Mouse (Mus musculus): ENCODE results near the gene Coro1a.
A peak's percentile ranks its signal among the peaks of the same experiment; 100 is the strongest.
"Not testable (repeated sequence)": the region's sequence is repeated elsewhere in the genome, so short reads cannot be mapped to it uniquely, and the experiment has no call there.

Coro1a gene

DNA sequence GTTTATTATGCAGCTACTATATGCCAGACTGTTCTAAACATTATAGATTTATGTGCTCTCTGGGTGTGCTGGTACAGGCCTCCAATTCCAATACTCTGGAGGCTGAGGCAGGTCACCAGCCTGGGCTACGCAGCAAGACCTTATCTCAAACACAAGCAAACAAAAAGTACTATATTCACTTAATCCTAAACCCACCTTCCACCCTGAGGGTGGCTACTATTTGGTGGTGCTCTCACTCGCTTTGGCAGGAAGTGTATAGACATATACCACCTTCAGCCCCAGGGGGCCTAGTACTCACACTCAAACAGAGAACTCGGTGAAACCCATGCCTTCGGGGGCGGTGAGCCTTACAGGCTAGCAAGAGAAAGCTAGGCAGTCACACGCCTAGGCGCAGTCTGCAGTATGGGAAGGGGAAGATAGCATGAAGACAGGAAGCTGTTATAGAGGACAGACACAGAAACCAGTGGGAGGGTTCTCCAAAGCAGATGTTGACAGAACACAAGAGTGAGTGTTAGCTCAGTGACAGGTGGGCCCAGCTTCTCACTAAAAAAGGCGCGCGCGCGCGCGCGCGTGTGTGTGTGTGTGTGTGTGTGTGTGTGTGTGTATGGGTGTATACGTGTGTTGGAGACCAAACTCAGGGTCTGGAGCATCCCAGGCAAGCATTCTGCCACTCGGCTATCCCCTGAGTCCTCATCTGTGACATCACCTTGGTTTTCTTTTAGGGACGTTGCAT is at the start of gene Coro1a:
TSS of gene Coro1a (minus strand) at position 346 of the 733 bp plus-strand sequence.
- DNase-seq (ENCODE audit: low read depth), result no peak

DNA sequence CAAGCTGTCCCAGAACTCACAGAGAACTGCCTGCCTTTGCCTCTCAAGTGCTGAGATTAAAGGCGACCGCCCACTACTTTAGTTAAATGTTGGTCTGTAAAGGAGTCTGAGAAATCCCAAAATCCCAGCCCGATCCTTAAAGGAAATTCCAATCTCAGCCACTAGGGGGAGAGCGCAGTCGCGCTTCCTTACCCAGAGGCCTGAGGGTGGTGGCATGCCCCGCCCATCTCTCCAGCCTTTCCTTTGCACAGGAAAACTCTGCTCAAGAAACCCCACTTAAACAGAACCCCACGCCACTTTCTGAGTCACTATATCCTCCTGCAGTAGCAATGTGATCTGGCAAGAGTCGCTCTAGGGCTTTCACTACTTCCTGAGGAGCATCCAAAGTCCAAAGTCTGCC is 47.3 kb upstream of the Coro1a start:
- DNase-seq (ENCODE audit: low read depth), result peak; percentile 93

DNA sequence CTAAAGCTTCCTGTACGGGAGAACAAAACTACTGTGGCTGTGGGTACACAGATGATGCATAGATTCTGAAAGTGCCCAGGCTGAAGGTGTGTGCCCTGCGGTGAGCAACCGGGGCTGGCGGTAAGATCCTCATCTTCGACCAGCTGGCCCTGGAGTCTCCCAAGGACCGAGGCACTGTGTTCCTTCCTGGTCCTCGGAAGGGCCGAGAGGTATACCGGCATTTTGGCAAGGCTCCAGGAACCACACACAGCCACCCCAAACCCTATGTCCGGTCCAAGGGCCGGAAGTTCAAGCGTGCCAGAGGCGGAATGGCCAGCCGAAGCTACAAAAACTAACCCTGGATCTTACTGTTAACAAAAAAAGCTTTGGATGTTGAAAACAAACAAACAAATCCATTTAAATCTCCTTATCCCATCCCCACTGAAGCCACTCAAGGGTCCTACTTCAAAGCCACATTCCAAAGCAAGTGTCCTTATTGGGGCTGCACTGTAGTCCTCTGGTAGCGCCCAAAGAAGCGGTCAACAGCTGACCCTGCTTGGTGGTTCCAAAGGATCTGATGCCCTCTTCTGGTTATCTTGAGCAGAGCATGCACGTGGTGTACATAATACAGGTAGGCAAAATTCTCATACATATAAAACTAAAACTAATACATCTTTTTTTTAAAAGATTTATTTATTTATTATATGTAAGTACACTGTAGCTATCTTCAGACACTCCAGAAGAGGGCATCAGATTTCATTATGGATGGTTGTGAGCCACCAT is 42.2 kb upstream of the Coro1a start:
- DNase-seq (ENCODE audit: low read depth), result no peak

DNA sequence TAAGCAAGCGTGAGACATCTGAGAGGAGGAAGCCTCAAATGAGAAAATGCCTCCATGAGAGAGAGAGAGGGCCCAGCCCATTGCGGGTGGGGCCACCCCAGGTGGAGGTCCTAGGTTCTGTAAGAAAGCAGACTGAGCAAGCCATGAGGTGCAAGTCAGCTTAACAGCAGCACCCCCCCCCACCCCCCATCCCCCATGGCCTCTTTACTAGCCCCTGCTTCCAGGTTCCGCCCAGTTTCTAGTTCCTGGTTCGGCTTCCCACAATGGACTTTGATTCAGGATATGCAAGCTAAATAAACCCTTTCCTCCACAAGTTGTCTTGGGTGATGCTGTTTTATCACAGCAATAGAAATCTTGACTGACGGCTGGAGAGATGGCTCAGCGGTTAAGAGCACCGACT is 41.2 kb upstream of the Coro1a start:
- no peak for DNase-seq (ENCODE audit: low read depth)

DNA sequence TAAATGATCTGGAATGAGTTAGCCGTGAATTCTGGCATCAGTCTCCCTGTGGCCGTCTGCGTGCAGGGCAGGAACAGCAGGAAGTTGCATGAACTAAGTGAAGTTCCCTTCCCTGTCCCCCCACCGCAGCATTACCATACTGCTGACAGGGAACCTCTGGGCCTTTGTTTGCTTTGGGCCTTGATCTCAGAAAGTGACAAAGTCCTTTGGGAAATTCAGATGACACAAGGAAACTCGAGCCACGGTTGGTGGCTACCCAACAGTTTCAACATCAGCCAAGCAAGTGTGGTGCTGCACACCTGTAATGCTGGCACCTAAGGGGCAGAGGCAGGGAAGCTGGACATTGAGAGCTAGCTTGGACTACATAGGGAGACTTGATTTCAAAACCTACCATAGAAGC is 39.2 kb upstream of the Coro1a start:
- no peak for DNase-seq (ENCODE audit: low read depth)

DNA sequence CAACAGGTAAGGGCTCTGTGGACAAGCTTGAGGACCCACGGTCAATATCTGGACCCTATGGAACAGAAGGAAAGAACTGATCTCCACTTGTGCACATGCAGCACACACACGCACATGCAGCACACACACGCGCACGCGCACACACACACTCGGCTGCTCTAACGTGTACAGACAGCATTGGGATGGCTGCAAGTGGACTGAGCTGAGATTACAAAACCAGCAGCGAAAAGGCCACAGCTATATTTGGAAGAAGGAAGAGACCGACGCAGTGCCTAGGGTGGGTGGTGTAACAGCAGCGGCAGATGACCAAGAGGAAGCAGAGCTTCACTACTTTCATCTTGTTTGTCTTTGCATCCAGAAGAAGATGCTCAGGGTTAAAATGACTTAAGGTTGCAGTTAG is 38.5 kb upstream of the Coro1a start:
- DNase-seq (ENCODE audit: low read depth), result no peak

DNA sequence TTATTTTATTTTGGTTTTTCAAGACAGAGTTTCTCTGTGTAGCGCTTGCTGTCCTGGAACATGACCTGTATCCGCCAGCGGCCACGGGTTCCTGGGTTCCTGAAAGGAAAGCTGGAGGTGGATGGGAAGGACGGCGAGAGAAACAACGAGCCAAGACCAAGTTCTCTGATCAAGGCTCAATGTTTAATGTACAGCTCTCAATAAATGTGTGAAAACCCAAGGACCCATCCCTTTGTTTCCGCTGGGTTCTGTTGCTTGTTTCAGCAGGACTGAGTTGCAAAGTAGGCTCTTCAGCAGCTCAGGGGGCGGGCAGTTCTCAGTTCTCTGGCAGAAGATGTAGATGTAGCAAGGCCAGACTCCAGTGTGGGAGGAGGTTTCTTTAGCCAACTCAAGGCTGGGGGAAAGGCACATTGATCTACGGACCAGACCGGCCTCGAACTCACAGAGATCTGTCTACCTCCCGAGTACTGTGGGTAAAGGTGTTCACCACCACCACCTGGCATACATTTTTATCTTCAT is 34.4 kb upstream of the Coro1a start:
- DNase-seq (ENCODE audit: low read depth), result no peak

DNA sequence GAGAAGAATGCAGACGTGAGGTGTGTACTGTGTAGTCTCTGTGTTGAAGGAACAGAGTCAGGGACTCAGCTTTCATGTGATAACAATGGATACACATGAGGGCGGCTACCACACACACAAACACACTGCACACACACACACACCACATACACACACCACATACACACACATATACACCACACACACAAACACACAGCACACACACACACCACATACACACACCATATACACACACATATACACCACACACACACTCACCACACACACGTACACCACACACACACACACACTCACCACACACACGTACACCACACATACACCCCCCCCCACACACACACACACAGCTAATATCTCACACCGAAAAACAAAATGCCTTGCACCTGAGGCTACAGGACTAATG is 33.9 kb upstream of the Coro1a start:
- no peak for DNase-seq (ENCODE audit: low read depth)

DNA sequence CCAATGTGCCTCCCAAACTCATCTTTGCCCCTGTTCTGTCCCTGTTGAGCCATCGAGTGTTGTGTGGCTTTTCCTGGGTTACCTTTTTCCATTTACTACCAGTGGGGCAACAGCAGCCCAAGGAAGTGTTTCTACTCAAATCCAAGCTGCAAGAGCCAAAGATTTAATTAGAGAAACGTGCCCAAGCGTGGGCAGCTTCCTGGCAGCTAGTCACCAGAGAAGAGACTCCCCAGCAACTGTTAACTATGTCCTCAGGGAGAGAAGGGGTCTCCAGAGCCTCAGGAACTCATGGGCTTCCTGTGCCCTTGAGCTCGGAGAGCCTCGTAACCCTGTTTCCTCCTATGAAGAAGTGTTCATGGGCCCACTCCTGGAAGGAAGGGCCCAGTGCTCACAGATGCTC is 33.4 kb upstream of the Coro1a start:
- no peak for DNase-seq (ENCODE audit: low read depth)

DNA sequence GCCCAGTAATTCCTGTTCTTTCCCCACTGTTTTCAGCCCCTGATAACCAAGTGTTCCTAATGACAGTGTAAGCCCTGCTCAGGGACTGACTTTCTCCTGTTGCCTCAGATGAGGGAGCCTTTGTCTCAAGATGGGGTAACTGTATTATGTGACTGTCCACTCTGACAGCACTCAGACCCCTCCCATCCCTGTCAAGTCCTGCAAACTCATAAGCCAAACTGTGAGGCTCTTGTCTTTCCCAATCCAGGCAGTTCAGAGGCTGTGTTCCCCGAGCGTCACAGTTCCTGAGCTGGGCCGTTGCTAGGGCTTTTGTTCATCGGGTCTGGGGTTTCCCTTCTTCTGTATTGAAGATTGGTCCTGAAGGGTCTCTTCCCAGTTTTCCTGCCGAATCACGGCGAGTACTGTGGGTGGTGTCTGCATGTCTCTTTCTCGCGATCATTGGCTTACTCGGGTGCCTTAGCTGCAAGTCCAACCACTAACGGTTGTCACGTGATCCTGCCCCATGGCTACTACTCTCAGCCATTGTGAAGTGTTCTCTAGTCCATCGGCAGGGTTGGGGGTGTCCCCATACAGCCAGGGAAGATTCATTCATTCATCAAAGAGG is 32.6 kb upstream of the Coro1a start:
- no peak for DNase-seq (ENCODE audit: low read depth)

DNA sequence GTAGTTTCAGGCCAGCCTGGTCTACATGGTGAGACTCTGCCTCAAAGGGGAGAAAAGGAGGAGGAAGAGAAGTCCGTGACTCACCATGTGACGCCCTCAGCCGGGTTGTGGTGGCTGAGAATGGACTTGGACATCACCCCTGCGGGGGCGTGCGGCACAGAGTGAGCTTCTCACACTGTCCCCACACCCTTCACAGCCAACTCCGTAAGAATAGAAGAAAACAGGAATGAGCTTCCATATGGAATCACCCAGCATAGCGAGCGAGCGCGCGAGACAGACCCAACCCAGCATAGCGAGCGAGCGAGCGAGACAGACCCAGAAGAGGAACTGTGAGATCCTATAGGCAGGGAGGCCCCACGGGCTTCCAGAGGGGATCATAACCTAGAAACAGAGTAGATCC is 32.0 kb upstream of the Coro1a start:
- DNase-seq (ENCODE audit: low read depth), result no peak

DNA sequence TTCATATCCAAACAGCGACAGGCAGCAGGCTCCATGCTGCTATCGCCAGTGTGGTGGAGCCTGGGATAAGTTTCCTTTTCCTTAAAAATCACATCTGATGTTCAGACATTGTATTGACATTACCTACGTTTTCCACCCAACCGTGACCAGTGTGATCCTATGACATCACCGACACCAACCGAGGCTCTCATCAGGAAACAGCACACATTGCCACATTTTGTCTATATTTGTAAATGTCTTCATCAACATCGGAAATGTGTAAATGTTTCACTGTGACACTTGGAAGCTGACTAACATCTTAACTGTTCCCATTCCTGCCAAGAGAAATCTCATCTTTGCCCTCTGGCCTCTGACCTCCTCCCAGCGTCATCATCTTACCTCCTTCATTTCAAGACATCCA is 28.5 kb upstream of the Coro1a start:
- DNase-seq (ENCODE audit: low read depth), result no peak

DNA sequence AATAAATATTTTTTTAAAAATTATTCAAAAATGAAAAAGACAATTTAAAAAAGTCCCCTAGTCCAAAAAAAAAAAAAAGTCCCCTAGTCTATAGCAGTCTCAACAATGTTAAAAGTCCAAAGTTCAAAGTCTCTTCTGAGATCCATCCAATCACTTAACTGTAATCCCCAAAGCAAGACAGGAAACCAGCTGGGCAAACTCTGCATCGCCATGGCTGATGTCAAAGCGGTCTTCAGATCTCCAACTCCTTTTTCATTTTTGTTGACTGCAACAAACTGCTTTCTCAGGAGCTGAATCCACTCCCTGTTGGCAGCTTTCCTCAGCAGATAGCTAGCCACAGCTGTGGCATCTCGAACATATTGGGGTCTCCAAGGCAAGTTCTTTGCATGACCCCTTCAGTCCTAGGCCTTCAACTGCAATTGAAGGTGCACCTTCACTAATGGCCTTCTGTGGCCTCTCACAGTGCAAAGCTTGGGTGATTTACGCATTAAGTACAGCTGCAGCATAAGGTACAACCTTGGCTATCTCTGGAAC is 22.7 kb upstream of the Coro1a start:
- DNase-seq (ENCODE audit: low read depth), result not testable (repeated sequence)

DNA sequence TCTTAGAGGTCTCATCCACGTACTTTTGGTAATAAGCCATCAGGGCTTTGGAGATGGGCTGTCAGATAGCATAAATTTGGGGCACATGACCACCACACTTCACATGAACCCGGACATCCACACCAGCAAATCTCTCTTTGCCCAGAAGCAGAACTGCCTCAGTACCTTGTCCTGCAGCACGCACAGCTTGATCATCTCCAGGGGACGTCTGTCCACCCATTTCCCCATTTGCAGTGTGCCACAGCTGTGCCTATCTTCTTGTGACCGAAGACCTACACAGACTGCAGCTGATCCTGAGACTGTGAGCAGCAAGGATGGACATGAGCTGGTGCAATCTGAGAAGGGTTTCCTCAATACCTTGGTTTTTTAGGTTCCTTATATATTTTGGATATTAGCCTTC is 18.1 kb upstream of the Coro1a start:
- DNase-seq (ENCODE audit: low read depth), result no peak

DNA sequence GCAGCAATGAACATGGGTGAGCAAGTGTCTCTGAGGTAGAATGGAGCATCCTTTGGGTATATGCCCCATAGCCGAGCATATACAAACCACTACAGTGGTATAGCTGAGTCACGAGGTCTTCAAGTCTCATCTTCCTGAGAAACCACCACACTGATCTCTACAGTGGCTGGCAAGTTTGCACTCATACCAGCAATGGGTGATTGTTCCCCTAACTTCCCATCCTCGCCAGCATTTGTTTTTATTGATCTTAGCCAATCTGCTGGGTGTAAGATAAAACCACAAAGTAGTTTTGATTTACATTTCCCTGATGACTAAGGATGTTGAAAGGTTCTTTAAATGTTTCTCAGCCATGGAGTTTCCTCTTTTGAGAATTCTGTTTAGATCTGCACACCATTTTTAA is 17.5 kb upstream of the Coro1a start:
- DNase-seq (ENCODE audit: low read depth), result no peak

DNA sequence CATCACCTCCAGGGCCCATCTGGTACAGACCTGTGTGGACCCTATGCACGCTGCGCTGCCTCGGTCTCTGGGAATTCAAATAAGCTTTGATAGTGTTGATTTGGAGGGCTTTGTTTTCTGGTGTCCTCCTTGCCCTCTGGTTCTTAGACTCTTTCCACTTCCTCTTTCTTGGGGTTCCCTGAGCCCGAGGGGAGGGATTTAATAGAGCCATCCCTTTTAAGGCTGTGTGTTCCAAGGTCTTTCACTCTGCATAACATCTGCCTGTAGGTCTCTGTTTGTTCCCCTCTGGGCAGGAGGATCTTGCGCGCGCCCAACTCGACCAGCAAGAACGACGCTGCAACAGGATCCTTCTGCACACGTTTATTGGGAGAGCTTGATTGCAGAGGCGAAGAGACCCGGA is 14.0 kb upstream of the Coro1a start:
- DNase-seq (ENCODE audit: low read depth), result no peak

DNA sequence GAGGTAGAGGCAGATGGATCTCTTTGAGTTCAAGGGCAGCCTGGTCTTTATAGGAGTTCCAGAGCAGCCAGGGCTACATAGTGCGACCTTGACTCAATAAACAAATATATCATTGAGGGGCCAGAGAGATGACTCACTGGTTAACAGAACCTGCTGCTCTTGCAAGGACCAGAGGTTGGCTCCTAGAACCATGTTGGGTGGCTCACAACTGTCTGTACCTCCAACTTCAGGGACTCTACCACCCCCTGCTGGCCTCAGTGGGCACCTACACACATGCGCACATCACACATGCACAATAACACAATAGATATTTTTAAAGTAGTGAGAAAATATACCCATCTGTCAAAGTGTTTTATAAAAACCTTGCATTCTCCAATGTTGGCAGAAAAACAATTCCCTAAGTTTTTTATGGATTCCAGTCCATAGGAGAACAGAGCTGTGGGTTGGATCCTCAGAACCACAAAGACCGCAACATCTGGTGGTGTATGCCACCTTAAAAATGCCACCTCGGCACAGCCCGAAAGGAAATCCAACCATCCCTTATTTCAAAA is 11.3 kb upstream of the Coro1a start:
- peak; percentile 13 for DNase-seq (ENCODE audit: low read depth)

DNA sequence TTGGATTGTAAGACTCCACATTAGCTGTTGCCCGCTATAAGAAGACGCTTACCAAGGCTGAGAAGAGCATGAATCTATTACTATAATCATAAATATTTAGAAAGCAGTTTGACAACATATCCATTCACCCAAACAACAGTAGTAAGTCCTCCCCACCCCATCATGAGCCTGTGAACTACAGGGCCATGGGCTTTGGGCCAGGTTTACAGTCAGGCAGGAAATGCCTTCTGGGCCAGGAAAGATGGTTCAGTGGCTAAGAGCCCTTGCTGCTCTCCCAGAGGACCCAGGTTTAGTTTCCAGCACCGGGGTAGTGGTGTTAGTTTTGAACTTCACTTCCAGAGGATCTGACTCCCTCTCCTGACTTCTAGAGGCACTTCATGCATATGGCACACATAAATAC is 10.0 kb upstream of the Coro1a start:
- peak; percentile 14 for DNase-seq (ENCODE audit: low read depth)

DNA sequence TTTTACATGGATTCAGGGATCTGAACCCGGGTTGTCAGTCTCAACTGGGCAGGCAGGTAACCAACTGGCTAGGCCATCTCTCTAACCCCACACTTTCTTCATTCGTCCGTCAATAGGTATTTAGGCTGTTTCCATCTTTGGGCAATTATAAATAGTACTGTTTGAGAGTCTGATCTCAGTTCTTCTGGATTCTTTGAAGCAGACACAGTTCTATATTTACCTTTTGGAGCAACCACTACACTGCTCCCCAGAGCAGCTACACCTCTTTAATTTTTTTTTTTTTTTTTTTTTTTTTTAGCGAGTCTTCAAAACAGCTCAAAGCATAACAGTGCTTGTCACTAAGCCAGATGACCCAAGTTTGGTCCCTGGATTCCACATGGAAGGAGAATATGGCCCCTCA is 8.1 kb upstream of the Coro1a start:
- no peak for DNase-seq (ENCODE audit: low read depth)

DNA sequence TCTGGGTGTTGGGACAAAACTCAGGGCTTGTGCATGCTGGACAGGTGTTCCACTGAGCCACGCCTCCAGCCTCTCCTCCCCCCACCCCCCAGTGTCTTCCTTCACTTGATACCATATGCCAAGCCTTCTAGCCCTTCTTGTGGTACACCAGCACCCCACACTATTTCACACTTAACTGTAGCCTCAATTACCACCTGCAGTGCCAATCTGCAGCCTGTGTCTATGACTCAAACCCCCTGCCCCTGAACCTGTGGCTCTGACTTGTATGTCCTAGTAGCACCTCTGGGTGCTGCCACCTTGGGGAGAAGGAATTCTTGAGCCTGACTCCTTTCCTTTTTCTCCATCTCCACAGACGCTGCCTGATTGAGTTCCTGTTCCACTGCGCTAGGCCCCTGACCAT is 4.3 kb upstream of the Coro1a start:
- DNase-seq (ENCODE audit: low read depth), result no peak

DNA sequence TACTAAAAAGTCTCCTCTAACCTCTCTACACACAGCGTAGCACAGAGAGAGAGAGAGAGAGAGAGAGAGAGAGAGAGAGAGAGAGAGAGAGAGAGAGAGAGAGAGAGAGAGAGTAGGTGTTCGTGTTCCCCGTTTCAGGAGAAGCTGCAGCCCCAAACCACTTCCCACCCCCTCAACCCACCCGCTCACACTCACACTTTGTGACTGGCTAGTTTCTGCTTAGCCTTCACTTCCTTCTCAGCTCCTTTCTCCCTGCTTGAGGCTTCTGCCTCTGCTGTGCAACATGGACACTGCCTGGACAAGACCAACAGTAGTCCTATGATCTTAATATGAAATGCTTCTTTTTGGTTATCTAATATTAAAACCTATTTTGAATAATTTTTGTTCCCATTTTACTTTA is 2.7 kb upstream of the Coro1a start:
- no peak for DNase-seq (ENCODE audit: low read depth)

DNA sequence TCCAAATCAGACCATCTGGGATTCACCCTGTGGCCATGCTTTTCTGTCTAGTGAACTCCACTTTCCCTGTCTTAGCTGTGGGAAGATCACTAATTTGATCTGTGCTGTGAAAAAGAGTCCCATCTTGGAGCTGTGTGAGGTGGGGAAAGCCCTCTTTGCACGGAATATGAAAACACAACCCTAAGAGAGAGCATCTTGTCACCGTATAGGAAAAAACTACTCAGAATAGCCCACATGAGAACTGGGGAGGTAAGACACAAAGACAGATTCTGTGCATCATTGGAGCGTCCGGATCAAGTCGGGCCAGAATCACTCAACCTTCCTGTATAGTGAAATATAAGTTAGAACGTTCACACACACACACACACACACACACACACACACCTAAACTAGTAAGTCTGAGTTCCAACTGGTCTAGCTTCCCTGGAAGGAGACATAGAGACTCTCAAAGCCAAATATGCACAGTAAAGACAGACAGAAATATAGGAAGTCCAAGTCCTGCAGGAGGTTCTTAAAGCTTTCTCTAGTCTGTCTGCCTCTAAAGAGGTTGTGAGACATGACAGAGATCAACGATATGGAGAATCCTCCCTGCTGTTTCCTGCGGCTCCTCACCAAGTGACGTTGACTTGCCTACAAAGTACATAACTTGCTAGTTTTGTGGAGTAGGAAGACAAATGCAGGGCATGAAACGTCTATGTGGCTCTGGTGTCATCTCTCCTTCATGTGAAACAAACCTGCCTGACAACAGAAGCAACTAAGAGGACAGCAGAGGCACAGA is 777 bp upstream of the Coro1a start:
- DNase-seq (ENCODE audit: low read depth), result no peak

Data from NIH3T3 (cell line).